Mouse (Mus musculus): ENCODE measurements at regions not wholly inside any gene's neighbourhood (a gene's known extent, or its start where the extent isn't known, plus 50 kb on each side); places are given as distances from the start of the nearest gene placed in this dataset.

DNA sequence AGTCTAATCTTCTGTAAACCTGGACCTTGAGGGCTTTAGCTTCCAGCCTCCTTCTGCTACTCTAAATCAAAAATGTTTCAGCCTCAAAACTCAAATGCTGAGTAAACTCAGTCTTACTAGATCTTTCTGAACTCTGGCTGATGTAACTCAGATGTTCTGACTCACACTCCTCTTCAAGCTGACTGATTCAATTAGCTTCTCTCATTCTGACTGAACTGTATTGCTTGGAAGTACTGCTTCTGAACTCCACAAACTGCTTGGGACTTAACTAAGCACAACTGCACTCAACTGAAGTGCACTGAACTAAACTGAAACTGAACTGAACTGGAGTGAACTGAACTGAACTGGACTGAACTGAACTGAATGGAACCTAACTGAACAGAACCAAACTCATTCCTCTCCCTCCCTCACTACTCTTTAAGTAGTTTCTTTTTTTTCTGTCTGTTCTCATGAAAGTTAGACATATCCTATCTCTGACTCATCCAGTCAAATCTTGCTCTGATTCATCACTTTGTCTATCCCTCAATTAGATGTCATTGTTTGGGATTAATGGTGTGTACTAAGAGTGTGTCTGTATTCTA is 589.7 kb downstream of the Plod2 start:
- TF ChIP-seq CTCF (conservative IDR thresholded peaks at IDR 0.05; ENCODE audit: low read length), result no peak
- no peak for TF ChIP-seq NANOG (IDR thresholded peaks at IDR 0.05; ENCODE audit: borderline replicate concordance, low read length)
- TF ChIP-seq POU5F1 (IDR thresholded peaks at IDR 0.05; ENCODE audit: borderline replicate concordance, low read length), result no peak
